ENCODE assay signal across 18 mouse cellular contexts in genomic region chr5:137171478-137171877, GRCm38 (mm10). TPM values are rescaled to one million over a fixed set of nuclear protein-coding genes. Genes with fewer than 3 reads are reported as not detected.
A peak's percentile ranks its signal among the peaks of the same experiment; 100 is the strongest.
DNase-seq lines count a peak whose midpoint lies in the region.
"Had no signal": no experiment of that assay in that cellular context is flagged by ENCODE, and none has a peak within 500 bp of the region (broad histone marks: within the 10 kb centered on the region; RNA-seq: fewer than 3 reads in every experiment).

No protein-coding gene starts in this region.

- peak; percentile 48 for DNase-seq in kidney, adult 11 months
- DNase-seq in kidney, postnatal 14 days: no peak
- DNase-seq in kidney, adult 9 months: peak; percentile 57
- no peak for DNase-seq in kidney, adult 18-20 months
- DNase-seq in kidney, postnatal 36 days: peak; percentile 6 to 30
- DNase-seq in ovary, postnatal 10 days (ENCODE audit: low spot score): no peak
- no peak for DNase-seq in gastrocnemius, postnatal 25 days
- DNase-seq: adrenal gland, postnatal 10 days; adrenal gland, postnatal 36 days; cerebellum, adult 18-20 months; cerebellum, adult 9-10 months; cerebellum, postnatal 14 days; gastrocnemius, adult 2 months; gastrocnemius, postnatal 14 days; heart, adult 18-20 months; heart, postnatal 14 days had no signal

RNA-seq across cellular contexts. Expression of gene Muc3, which starts 22.4 kb away (rescaled TPM):
- total RNA-seq in gastrocnemius, postnatal 25 days (2021): not detected
- total RNA-seq: adrenal gland, adult 18-20 months; adrenal gland, postnatal 10 days; adrenal gland, postnatal 36 days; gastrocnemius, adult 2 months; gastrocnemius, postnatal 14 days; heart, adult 18-20 months; heart, postnatal 14 days had no signal

RNA-seq across cellular contexts. Expression of gene Muc3a, which starts 40.7 kb away (rescaled TPM):
- under 1 TPM; 0.15 to 0.27 TPM for total RNA-seq in gastrocnemius, postnatal 25 days (2021)
- total RNA-seq: hematopoietic stem cell, adult 5-6 weeks had no signal

RNA-seq across cellular contexts. Expression of gene Trim56, which starts 55.5 kb away (rescaled TPM):
- 1 to 10 TPM; 7.4 TPM for total RNA-seq in gastrocnemius, postnatal 25 days (2021)

Comparison
In these comparisons a context has a peak if more than half of its experiments do, and no peak if none do; other contexts are left out.
1. DNase-seq: peak in kidney, adult 11 months (single experiment), kidney, adult 9 months (single experiment) and kidney, postnatal 36 days (2 of 2); none in kidney, postnatal 14 days (single experiment), kidney, adult 18-20 months (single experiment), ovary, postnatal 10 days (single experiment) and gastrocnemius, postnatal 25 days (single experiment).